12 mouse cellular contexts compared by ENCODE assay signal in genomic region chr13:54505920-54506319, GRCm38 (mm10).
"Had no signal": no experiment of that assay in that cellular context is flagged by ENCODE, and none has a peak within 500 bp of the region (broad histone marks: within the 10 kb centered on the region; RNA-seq: fewer than 3 reads in every experiment).

No protein-coding gene starts in this region.

- H3K9me3 ChIP-seq: limb, embryonic 10.5 days; liver, embryonic 15.5 days; midbrain, embryonic 15.5 days; neural tube, embryonic 12.5 days; stomach, embryonic 15.5 days had no signal

- H3K36me3 ChIP-seq: liver, embryonic 15.5 days; midbrain, embryonic 15.5 days; neural tube, embryonic 12.5 days; stomach, embryonic 15.5 days had no signal

- DNase-seq: kidney, adult 8-10 months; kidney, postnatal 25 days; lung, adult 2 months; lung, postnatal 36 days; thymus, postnatal 4 days had no signal

- H3K27ac ChIP-seq: limb, embryonic 10.5 days; liver, embryonic 15.5 days; midbrain, embryonic 15.5 days; neural tube, embryonic 12.5 days; stomach, embryonic 15.5 days had no signal

- H3K27me3 ChIP-seq: midbrain, embryonic 15.5 days; neural tube, embryonic 12.5 days; stomach, embryonic 15.5 days had no signal

- ATAC-seq: lung, postnatal 0 days; midbrain, embryonic 15.5 days had no signal

- H3K4me3 ChIP-seq: left cerebral cortex, adult 2 months; liver, embryonic 15.5 days; neural tube, embryonic 12.5 days; stomach, embryonic 15.5 days had no signal

- H3K9ac ChIP-seq: liver, embryonic 15.5 days; midbrain, embryonic 15.5 days; neural tube, embryonic 12.5 days; stomach, embryonic 15.5 days had no signal
